Mouse (Mus musculus) megakaryocyte, embryonic 14.5 days (primary cell): ENCODE data around the gene Mmgt2.

ENCODE experiments used
- FLI1 ChIP-seq: IDR thresholded peaks from 2 replicates; pipeline ENCODE4 v1.6.1; 2012; ENCODE audit warnings: low read length, inconsistent platforms, mixed read lengths
- GATA1 ChIP-seq: IDR thresholded peaks from 3 replicates; pipeline ENCODE4 v1.6.1; 2012; ENCODE audit warnings: mixed read lengths, low read length, inconsistent platforms, borderline replicate concordance

- no peak for TF ChIP-seq GATA1
- TF ChIP-seq FLI1 = no peak
These were observed 45.7 kb upstream of the Mmgt2 start for GRCm38 (mm10) chr11:62602619-62603311.
